Mouse (Mus musculus): ENCODE results near the gene Ube3a. TPM values are rescaled to one million over a fixed set of nuclear protein-coding genes. Genes with fewer than 3 reads are reported as not detected.

Ube3a gene
- polyA plus RNA-seq, 2 experiments = 22.0 to 135 TPM

DNA sequence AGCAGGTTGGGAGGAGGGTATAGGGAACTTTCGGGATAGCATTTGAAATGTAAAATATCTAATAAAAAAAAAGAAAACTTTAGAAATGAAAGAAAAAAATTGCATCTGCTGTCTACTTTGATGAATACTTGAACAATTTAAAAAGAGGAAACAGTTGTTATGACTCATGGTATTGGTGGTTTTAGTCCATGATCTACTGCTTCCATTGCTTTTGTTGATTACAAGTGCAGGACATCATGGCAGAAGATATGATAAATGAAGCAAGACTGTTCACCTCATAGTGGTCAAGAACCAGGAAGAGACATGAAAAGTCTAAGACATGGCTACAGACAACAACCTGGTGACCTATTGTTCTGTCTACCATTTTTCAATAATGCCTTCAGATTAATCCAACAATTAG, 94.2 kb downstream of the Ube3a start:
- Histone ChIP-seq H3K4me2 (replicated peaks; ENCODE audit: low read depth, low read length, severe bottlenecking) (no peak overlapping the region), H3K9ac (ENCODE audit: low read depth, low read length, severe bottlenecking) (no peak overlapping the region), H3K27me3 (ENCODE audit: control insufficient read depth, insufficient read depth, low read length) (no peaks in the 10 kb centered on the region), H3K4me3 (replicated peaks; ENCODE audit: low read length) (no peak overlapping the region), H3K27ac (replicated peaks; ENCODE audit: low read depth, low read length) (no peak overlapping the region), H3K4me1 (ENCODE audit: control insufficient read depth, insufficient read depth, low read length) (no peaks in the 10 kb centered on the region), H3K36me3 (ENCODE audit: control insufficient read depth, insufficient read depth, low read length) (no peaks in the 10 kb centered on the region), H3K9me3 (ENCODE audit: control insufficient read depth, low read length) (no peaks in the 10 kb centered on the region)
- TF ChIP-seq POLR2A (IDR thresholded peaks at IDR 0.05; ENCODE audit: borderline replicate concordance, extremely low read depth, insufficient read depth, insufficient read length) = no peak
- DNase-seq (ENCODE audit: low spot score) (no peak), ATAC-seq (ENCODE audit: low FRiP score, low read depth) (no peak)
- WGBS = 87% methylated on average over 1 of the region's 1 CpGs

All from limb, embryonic 14.5 days (tissue).